Mouse (Mus musculus): Measurements from ENCODE around the gene Dhx16.
"Not testable (repeated sequence)": the region's sequence is repeated elsewhere in the genome, so short reads cannot be mapped to it uniquely, and the experiment has no call there.

The Dhx16 gene

DNA sequence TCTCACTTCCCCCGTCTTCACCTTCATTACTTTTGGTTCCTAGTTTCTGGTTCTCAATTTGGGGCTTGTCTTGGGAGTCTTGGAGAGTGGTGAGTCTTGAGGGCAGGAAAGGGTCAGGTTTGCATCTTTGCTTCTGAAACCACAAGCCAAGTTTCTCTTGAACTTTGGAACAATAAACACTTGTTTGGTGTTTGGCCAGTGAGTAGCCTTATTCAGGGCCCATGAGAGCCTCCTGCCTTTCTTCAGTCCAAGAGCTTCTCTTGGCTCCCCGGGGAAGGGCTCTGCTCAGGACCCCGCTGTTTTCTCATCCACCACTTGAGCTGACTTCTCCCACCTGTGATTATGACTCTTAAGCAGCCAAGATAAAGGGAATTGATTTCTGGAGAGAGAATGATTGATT is 42.9 kb downstream of the Dhx16 start:
- no peak for DNase-seq

DNA sequence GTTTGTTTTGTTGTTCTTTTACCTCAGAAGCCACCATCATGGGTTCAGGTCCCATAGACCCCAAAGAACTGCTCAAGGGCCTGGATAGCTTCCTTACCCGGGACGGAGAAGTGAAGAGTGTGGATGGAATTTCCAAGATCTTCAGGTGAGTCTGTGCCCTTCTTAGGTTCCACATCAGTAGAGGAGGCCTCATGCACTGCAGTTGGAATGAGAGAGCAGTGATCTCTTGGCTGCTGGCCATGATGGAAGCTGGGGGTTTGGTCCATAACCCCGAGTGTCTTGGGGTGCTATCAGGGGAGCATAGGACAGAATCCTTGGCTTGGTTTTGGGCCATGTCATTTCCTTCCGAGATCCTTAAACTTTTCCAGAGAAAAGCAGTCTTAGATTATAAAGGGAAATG is 43.7 kb downstream of the Dhx16 start:
- DNase-seq = no peak

DNA sequence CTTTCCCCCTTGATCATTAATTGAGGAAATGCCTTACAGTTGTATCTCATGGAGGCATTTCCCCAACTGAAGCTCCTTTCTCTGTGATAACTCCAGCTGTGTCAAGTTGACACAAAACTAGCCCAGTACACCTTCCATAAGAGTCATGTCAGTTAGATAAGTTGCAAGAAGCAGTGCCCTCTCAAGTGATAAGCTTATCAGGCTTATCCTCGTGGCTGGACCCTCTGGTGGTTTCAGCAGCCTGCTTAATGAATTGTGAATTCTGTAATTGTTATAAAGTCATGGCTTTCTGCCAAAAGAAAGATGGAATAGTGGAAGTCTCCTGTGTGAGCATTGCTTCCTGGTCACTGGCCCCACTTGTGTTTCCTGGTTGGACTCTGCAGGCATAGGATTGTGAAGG is 47.9 kb downstream of the Dhx16 start:
- no peak for DNase-seq

DNA sequence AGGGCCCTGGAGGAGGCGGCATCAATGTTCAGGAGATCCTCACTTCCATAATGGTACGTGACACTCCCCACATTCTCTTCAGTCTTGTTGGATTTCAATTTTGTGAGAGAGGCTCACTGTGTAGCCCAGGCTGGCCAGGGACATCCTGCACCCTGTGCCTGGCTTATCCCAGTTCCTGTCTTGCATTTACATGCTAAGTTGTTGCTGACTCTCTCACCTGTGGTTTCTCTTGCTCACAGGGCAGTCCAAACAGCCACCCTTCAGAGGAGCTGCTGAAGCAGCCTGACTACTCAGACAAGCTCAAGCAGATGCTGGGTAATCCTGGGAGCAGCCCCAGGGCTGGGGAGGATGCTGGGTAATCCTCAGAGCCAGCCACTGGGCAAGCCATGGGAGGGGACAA is 49.9 kb downstream of the Dhx16 start:
- no peak for DNase-seq

DNA sequence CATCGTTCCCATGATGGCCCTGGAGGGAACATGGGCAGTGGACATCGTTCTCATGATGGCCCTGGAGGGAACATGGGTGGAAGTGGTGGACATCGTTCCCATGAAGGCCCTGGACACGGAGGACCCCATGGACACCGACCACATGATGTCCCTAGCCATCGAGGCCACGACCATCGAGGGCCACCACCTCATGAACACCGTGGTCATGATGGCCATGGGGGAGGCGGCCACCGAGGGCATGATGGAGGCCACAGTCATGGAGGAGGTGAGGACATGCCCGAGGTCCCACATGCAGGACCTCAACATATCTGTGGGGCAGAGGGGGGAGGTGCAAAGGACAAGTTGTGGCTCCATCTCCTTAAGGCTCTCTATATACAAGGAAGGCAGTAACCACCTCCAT is 51.0 kb downstream of the Dhx16 start:
- DNase-seq = no peak

DNA sequence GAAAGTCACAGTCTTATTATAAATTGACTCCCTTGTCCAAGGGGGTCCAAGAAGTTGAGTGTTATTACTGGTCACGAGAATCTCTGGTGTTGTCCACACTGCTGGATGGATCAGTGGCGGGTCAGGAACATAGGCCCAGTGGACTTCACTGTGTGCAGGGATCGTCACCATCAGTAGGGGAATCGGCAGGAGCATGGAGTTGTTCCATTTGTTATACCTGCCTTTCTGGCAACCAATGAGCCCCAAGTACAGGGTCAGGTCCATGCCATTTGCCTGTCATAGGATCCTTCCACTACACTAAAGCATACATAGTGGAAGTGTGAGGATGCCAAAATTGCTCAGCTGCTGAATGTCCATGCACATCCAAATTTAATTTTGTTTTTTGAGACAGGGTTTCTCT is 53.0 kb downstream of the Dhx16 start:
- no peak for DNase-seq

DNA sequence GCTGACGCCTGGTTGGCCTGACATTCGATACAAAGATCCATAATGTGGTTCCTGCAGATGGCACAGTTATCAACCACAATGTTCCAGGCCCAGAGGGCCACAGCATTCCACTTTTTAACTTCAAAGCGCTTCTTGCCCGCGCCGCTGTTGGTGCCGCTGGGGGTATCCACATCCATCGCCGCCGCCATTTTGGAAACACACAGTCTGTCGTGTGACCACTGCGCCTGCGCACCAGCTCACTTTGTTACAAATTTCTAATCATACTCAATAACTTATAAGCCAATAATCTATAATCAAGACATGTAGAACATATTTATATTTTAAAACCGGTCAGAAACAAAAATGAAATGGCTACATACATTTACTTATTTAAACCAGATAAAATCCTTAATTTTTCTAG is 56.1 kb downstream of the Dhx16 start:
- not testable (repeated sequence) for DNase-seq

DNA sequence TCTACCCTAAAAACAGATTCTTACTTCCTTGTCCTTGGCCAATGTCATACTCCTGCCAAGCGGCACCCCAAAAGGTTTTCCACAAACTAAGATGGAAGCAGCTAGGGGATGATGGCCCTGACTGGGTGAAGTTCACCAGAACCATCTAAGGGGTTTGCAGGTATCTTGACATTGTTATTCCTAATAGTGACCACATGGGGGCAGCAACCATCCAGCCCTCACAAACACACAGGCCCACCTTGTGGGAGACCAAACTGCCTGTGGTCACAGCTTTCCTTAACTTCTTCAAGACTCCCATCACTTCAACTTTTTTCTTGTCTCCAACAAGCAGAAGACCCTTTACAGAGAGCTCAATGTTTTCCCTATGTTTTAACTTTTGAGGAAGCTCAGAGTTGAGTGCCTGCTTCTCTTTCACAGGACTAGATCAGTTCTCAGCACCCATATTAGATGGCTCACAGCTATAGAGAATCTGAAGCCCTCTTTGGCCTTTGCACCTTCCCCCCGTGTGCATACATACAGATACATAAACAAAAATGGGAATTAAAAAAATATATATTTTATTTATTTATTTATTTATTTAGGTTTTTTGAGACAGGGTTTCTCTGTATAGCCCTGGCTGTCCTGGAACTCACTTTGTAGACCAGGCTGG is 58.2 kb downstream of the Dhx16 start:
- DNase-seq = peak; percentile 49 to 71

DNA sequence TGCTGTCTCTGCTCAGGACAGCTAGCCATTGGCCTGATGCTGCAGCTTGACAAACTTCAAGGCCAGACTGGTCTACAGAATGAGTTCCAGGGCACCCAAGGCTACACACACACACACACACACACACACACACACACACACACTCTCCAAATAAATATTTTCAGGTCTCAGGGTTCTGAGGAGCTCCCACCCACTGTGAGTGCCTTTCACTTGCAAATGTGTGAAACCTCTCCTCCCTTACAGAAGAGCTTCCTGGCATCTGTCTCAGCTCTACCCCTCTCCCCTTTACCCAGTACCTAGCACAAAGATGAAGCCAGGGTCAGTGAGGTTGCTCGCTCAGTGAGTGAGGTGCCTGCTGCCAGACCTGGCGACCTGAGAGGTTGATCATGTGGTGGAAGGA is 59.5 kb downstream of the Dhx16 start:
- DNase-seq = no peak

DNA sequence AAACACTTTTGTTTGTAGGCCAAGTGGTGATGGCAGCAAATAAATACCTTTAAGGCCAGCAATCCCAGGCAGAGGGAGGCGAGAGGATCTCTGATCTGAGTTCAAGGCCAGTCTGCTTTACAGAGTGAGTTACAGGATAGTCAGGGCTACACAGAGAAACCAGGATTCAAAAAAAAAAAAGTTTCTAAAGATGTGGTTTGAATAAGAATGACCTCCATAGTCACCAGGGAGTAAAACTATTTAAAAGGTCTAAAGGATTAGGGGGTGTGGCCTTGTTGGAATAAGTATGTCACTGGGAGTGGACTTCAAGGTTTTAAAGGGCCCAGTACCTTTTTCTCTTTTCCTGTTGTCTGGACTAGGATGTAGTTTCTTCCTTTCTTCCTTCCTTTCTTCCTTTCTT is 60.3 kb downstream of the Dhx16 start:
- DNase-seq = no peak
